Mouse (Mus musculus): ENCODE results near the gene Trim25. TPM values are rescaled to one million over a fixed set of nuclear protein-coding genes. Genes with fewer than 3 reads are reported as not detected.
A peak's percentile ranks its signal among the peaks of the same experiment; 100 is the strongest.
"Not testable (repeated sequence)": the region's sequence is repeated elsewhere in the genome, so short reads cannot be mapped to it uniquely, and the experiment has no call there.

Trim25 gene
- polyA plus RNA-seq, 1 experiment from 2014 or later: 17.8 TPM

DNA sequence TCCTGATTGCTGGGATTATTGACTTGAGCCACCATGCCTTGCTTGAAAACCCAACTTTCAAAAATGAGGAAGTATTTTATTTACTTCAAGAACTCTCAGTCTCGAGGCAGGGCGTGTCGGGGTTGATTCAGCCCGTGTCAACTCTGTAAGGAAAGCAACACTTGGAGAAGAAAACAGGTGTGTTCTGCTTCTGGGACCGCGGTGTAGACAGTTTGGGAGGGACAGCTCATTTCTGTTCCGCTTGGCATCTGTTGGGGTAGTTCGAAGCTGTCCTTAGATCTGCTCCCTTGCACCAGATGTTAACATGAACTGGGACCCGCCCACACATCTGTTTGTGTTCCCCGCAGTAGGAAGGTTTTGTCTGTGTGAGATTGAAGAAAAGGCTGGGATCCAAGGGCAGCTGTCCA is 28.8 kb downstream of the Trim25 start:
- Histone ChIP-seq H3K4me3 (ENCODE audit: low read length) (no peak overlapping the region), H3K4me1 (ENCODE audit: insufficient read depth, low read length) (peaks cover 12% of the 10 kb centered on the region), H3K36me3 (ENCODE audit: insufficient read depth, low read length) (no peaks in the 10 kb centered on the region), H3K27ac (ENCODE audit: low read length) (no peak overlapping the region), H3K9me3 (ENCODE audit: low read length) (no peaks in the 10 kb centered on the region), H3K9ac (replicated peaks; ENCODE audit: low read length) (no peak overlapping the region), H3K27me3 (ENCODE audit: insufficient read depth, low read length) (no peaks in the 10 kb centered on the region), H3K4me2 (replicated peaks; ENCODE audit: low read depth, low read length) (no peak overlapping the region)
- no peak for ATAC-seq (ENCODE audit: low FRiP score, low TSS enrichment)
- 64% methylated on average over 10 of the region's 10 CpGs for WGBS

DNA sequence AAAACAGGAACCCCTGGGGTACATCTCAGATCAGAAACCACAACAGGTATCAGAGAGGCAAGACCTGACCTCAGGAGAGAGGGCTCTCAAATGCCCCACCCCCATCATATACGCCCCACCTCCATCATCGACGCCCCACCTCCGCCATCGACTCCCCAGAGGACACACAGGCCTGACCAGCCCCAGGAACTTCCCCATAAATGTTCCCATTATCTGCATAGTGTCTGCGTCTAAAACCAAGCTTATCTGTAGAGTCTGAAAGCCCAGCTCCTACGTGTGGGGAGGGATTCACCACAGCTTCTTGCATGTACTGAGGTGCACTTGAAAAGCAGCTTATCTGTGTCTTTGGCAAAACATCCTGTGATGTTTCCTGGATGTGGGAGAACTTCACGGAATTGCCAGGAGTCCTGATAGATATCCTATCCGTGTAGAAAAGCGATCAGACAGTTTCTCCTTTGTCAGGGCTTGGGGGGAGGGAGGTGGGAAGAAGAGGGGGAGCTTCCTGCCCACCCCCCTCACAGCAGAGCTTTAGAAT is 29.8 kb downstream of the Trim25 start:
- 48% methylated on average over 10 of the region's 10 CpGs for WGBS
- ATAC-seq (ENCODE audit: low FRiP score, low TSS enrichment): no peak

DNA sequence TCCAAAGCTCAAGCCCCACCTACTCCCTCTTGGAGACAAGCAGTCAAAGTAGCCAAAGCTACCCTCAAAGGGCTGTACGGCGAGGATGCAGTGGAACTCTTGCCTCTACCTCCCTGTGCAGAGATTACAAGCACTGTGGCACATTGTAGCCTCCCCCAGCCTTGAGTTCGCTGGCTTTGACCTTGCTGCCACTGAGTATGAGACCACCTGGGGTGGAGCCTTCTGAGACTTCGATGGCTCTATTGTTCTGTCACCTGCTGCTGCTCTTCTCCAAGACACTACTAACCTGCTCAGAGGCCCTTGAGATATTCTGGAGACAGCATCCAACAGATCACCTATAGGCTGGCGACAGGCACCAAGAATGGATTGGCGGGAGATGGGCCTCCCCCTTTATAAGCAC is 31.4 kb downstream of the Trim25 start:
- 78% methylated on average over 6 of the region's 6 CpGs for WGBS
- H3K4me2 ChIP-seq (replicated peaks; ENCODE audit: low read depth, low read length): no peak overlapping the region
- no peaks in the 10 kb centered on the region for H3K9me3 ChIP-seq (ENCODE audit: low read length)
- 0 out of 2 replicates have a peak, but pooled peaks cover 5% of the 10 kb centered on the region for H3K4me1 ChIP-seq (ENCODE audit: insufficient read depth, low read length)
- no peaks in the 10 kb centered on the region for H3K36me3 ChIP-seq (ENCODE audit: insufficient read depth, low read length)
- no peak overlapping the region for H3K9ac ChIP-seq (replicated peaks; ENCODE audit: low read length)
- ATAC-seq (ENCODE audit: low FRiP score, low TSS enrichment): no peak
- no peak overlapping the region for H3K4me3 ChIP-seq (ENCODE audit: low read length)
- no peaks in the 10 kb centered on the region for H3K27me3 ChIP-seq (ENCODE audit: insufficient read depth, low read length)
- H3K27ac ChIP-seq (ENCODE audit: low read length): no peak overlapping the region

More for the DNA sequence above, 29.8 kb downstream of the Trim25 start:
- Histone ChIP-seq H3K9me3 (ENCODE audit: low read length) (no peaks in the 10 kb centered on the region), H3K27me3 (ENCODE audit: insufficient read depth, low read length) (no peaks in the 10 kb centered on the region), H3K27ac (ENCODE audit: low read length) (0 out of 2 replicates have a peak overlapping the region, but pooled peaks have one; percentile 34), H3K36me3 (ENCODE audit: insufficient read depth, low read length) (no peaks in the 10 kb centered on the region), H3K4me3 (ENCODE audit: low read length) (no peak overlapping the region), H3K9ac (replicated peaks; ENCODE audit: low read length) (no peak overlapping the region), H3K4me1 (ENCODE audit: insufficient read depth, low read length) (peaks cover 12% of the 10 kb centered on the region), H3K4me2 (replicated peaks; ENCODE audit: low read depth, low read length) (no peak overlapping the region)

DNA sequence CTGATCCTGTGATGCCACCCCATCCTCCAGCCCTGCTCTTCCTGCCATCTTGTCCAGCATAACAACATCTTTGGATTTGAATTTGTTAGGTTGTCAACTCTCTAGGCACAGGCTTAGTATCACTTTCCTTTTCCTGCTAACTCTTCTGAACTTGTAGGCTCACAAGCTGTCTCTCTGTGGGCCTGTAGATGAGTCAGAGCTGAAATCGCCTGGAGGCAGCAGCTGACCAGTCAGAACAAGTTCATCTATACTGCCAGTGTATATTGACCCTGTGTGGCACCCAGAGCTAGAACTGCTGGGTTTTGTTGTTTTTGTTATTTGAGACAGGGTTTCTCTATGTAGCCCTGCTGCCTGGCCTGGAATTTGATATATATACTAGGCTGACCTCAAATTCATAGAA is 32.0 kb downstream of the Trim25 start:
- 26% methylated on average over 1 of the region's 1 CpGs for WGBS
- Histone ChIP-seq H3K4me2 (replicated peaks; ENCODE audit: low read depth, low read length) (no peak overlapping the region), H3K9ac (replicated peaks; ENCODE audit: low read length) (no peak overlapping the region), H3K4me1 (ENCODE audit: insufficient read depth, low read length) (0 out of 2 replicates have a peak, but pooled peaks cover 5% of the 10 kb centered on the region), H3K27ac (ENCODE audit: low read length) (no peak overlapping the region), H3K27me3 (ENCODE audit: insufficient read depth, low read length) (no peaks in the 10 kb centered on the region), H3K36me3 (ENCODE audit: insufficient read depth, low read length) (no peaks in the 10 kb centered on the region), H3K4me3 (ENCODE audit: low read length) (no peak overlapping the region), H3K9me3 (ENCODE audit: low read length) (no peaks in the 10 kb centered on the region)
- peak; percentile 57; the same call in 1 of the 2 replicates for ATAC-seq (ENCODE audit: low FRiP score, low TSS enrichment)

DNA sequence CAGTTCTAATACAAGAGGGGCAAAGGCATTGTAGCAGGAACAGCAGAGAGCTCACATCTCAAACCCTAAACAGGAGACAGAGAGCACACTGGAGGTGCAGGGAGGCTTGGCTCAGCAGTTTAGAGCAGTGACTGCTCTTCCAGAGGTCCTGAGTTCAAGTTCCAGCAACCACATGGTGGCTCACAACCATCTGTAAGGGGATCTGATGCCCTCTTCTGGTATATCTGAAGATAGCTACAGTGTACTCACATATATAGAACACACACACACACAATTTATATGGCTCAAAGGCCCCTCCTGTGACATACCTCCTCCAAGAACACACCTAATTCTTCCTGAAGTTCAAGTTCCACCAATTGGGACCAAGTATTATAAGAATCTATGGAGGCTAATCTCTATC is 35.4 kb downstream of the Trim25 start:
- H3K9ac ChIP-seq (replicated peaks; ENCODE audit: low read length): no peak overlapping the region
- ATAC-seq (ENCODE audit: low FRiP score, low TSS enrichment): no peak
- H3K36me3 ChIP-seq (ENCODE audit: insufficient read depth, low read length): peaks cover 3% of the 10 kb centered on the region; the same call in 1 of the 2 replicates
- H3K27ac ChIP-seq (ENCODE audit: low read length): no peak overlapping the region
- H3K4me3 ChIP-seq (ENCODE audit: low read length): no peak overlapping the region
- H3K9me3 ChIP-seq (ENCODE audit: low read length): no peaks in the 10 kb centered on the region
- no peaks in the 10 kb centered on the region for H3K27me3 ChIP-seq (ENCODE audit: insufficient read depth, low read length)
- H3K4me1 ChIP-seq (ENCODE audit: insufficient read depth, low read length): no peaks in the 10 kb centered on the region
- H3K4me2 ChIP-seq (replicated peaks; ENCODE audit: low read depth, low read length): no peak overlapping the region

DNA sequence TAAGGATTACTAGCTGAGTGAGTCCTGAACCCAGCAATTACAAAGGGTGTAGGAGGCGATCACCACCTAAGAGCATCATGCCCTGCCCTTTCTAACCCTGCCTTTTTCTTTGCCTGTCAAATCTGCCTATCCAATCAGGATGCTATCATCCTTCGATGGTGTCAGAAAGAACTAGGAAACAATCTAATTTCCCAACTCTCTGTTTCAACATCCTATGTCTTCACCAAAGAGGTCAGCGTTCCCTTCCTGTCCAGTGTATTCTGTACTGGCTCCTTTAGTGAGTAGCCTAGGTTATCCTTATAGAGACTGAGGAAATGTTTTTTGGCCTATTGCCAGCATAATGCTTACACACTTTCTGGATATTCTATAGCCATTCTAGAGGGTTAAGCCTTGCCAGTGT is 36.4 kb downstream of the Trim25 start:
- Histone ChIP-seq H3K9ac (replicated peaks; ENCODE audit: low read length) (no peak overlapping the region), H3K4me2 (replicated peaks; ENCODE audit: low read depth, low read length) (no peak overlapping the region), H3K4me3 (ENCODE audit: low read length) (no peak overlapping the region), H3K27me3 (ENCODE audit: insufficient read depth, low read length) (no peaks in the 10 kb centered on the region), H3K9me3 (ENCODE audit: low read length) (no peaks in the 10 kb centered on the region), H3K36me3 (ENCODE audit: insufficient read depth, low read length) (peaks cover 13% of the 10 kb centered on the region), H3K4me1 (ENCODE audit: insufficient read depth, low read length) (no peaks in the 10 kb centered on the region), H3K27ac (ENCODE audit: low read length) (no peak overlapping the region)
- WGBS: 76% methylated on average over 3 of the region's 3 CpGs
- ATAC-seq (ENCODE audit: low FRiP score, low TSS enrichment): no peak

DNA sequence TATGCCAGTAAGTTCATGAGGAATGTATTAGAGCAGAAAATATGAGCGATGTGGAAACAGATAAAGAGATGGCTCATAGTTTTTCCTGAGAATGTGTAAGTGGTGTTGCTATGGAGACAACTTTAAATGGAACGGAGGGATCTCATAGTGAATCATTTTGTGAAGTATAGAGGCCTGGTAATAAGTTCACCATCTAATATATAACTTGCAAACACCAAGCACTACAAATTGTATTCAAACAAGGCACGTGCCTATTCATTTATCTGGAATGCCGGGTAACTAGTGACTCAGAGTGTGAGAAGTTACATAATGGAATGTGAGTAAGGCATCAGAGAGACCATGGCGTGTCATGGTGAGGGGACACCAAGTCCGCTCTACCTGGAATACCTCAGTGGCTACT is 39.3 kb downstream of the Trim25 start:
- 89% methylated on average over 6 of the region's 6 CpGs for whole genome bisulfite sequencing
- Histone ChIP-seq H3K9me3 (ENCODE audit: low read length) (no peaks in the 10 kb centered on the region), H3K27me3 (ENCODE audit: insufficient read depth, low read length) (no peaks in the 10 kb centered on the region), H3K4me2 (replicated peaks; ENCODE audit: low read depth, low read length) (no peak overlapping the region), H3K9ac (replicated peaks; ENCODE audit: low read length) (no peak overlapping the region), H3K27ac (ENCODE audit: low read length) (no peak overlapping the region), H3K36me3 (ENCODE audit: insufficient read depth, low read length) (peaks cover 34% of the 10 kb centered on the region), H3K4me1 (ENCODE audit: insufficient read depth, low read length) (no peaks in the 10 kb centered on the region), H3K4me3 (ENCODE audit: low read length) (no peak overlapping the region)
- ATAC-seq (ENCODE audit: low FRiP score, low TSS enrichment): no peak

DNA sequence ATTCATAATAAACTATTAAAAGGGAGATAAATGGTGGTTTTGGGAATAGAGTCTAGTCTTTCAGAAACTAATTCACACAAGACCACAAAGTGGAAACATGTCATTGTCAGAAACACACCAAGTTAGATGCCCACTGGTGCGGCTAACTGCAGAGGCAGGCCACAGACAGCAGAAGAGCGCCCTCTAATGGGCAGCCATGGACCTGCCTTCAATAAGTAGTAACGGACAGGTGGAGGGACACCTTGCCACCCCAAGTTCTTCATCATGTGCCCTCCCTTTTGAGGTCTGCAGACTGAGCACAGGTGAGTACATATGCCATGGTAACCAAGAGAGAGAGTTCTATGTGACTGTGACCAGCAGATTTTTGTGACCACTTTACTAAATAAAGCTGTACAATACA is 40.1 kb downstream of the Trim25 start:
- Histone ChIP-seq H3K4me3 (ENCODE audit: low read length) (no peak overlapping the region), H3K4me2 (replicated peaks; ENCODE audit: low read depth, low read length) (no peak overlapping the region), H3K36me3 (ENCODE audit: insufficient read depth, low read length) (peaks cover 35% of the 10 kb centered on the region), H3K9ac (replicated peaks; ENCODE audit: low read length) (no peak overlapping the region), H3K9me3 (ENCODE audit: low read length) (no peaks in the 10 kb centered on the region), H3K27ac (ENCODE audit: low read length) (no peak overlapping the region), H3K27me3 (ENCODE audit: insufficient read depth, low read length) (no peaks in the 10 kb centered on the region), H3K4me1 (ENCODE audit: insufficient read depth, low read length) (no peaks in the 10 kb centered on the region)
- no peak for ATAC-seq (ENCODE audit: low FRiP score, low TSS enrichment)
- 37% methylated on average over 3 of the region's 3 CpGs for WGBS

DNA sequence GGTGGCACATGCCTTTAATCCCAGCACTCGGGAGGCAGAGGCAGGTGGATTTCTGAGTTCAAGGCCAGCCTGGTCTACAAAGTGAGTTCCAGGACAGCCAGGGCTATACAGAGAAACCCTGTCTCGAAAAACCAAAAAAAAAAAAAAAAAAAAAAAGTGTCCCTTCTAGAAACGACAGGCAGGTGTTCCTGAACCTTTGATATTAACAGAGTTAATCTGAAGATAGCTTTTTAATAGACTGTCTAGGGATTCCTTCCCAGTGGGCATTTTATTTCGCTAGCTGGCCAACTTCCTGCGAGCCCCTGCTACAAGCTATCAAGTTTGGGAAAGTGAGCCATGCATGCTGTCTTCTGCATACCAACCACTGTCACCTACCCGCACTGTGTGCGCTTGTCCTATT is 41.9 kb downstream of the Trim25 start:
- H3K27me3 ChIP-seq (ENCODE audit: insufficient read depth, low read length); H3K4me2 ChIP-seq (replicated peaks; ENCODE audit: low read depth, low read length); H3K27ac ChIP-seq (ENCODE audit: low read length); H3K9ac ChIP-seq (replicated peaks; ENCODE audit: low read length); H3K4me1 ChIP-seq (ENCODE audit: insufficient read depth, low read length); H3K4me3 ChIP-seq (ENCODE audit: low read length); ATAC-seq (ENCODE audit: low FRiP score, low TSS enrichment): not testable (repeated sequence)
- peaks cover 52% of the 10 kb centered on the region for H3K36me3 ChIP-seq (ENCODE audit: insufficient read depth, low read length)
- H3K9me3 ChIP-seq (ENCODE audit: low read length): peaks cover 11% of the 10 kb centered on the region
- 90% methylated on average over 6 of the region's 7 CpGs for WGBS

DNA sequence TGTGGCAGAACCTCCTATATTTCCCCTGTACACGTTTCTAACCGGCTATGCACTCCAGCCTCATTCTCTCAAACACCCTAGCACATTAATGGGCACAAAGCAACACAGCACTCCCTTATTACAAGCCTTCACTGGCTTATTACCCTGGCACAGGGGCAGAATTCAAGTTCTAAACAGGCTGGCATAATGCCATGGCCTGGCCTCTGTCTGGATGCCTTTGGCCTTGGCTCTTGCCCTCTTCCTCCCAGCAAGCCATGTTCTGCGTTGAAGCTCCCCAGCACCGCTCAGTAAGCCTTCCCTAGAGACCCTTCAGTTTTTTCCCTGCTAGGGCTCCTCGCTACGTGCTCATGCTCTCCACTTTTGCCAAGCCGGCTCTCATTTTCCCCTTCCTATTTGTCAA is 43.9 kb downstream of the Trim25 start:
- H3K36me3 ChIP-seq (ENCODE audit: insufficient read depth, low read length): peaks cover 65% of the 10 kb centered on the region
- no peak overlapping the region for H3K27ac ChIP-seq (ENCODE audit: low read length)
- H3K27me3 ChIP-seq (ENCODE audit: insufficient read depth, low read length): no peaks in the 10 kb centered on the region
- H3K9ac ChIP-seq (replicated peaks; ENCODE audit: low read length): no peak overlapping the region
- 92% methylated on average over 7 of the region's 7 CpGs for WGBS
- H3K9me3 ChIP-seq (ENCODE audit: low read length): peaks cover 11% of the 10 kb centered on the region
- no peaks in the 10 kb centered on the region for H3K4me1 ChIP-seq (ENCODE audit: insufficient read depth, low read length)
- H3K4me2 ChIP-seq (replicated peaks; ENCODE audit: low read depth, low read length): no peak overlapping the region
- H3K4me3 ChIP-seq (ENCODE audit: low read length): no peak overlapping the region
- ATAC-seq (ENCODE audit: low FRiP score, low TSS enrichment): no peak

Data from kidney, embryonic 16.5 days (tissue).